Mouse (Mus musculus) CH12.LX (cell line): ENCODE measurements at regions not wholly inside any gene's neighbourhood (a gene's known extent, or its start where the extent isn't known, plus 50 kb on each side); places are given as distances from the start of the nearest gene placed in this dataset.
A peak's percentile ranks its signal among the peaks of the same experiment; 100 is the strongest.

Experiments used
- DNase-seq: peaks from one replicate; pipeline ENCODE4 v3.0.0-alpha.2; 2013; ENCODE audit errors: extremely low read depth
- H3K27ac ChIP-seq: 2 replicates; pipeline ENCODE4 v1.5.1; 2012; ENCODE audit warnings: low read depth, mild to moderate bottlenecking, control low read depth, moderate library complexity; ENCODE audit not compliant: insufficient read depth
- H3K27me3 ChIP-seq: replicated peaks from 2 replicates; pipeline ENCODE3; 2012; ENCODE audit warnings: inconsistent platforms
- H3K36me3 ChIP-seq, 2 experiments: replicated peaks in 1 of 2; 2 replicates each; pipeline versions ENCODE3 to v1.6.1; 2012; ENCODE audit warnings: inconsistent platforms in 1 of 2, low read length in 1 of 2, mild to moderate bottlenecking in 1 of 2, mixed read lengths in 1 of 2, moderate library complexity in 1 of 2; ENCODE audit not compliant: control insufficient read depth in 1 of 2, insufficient read depth in 1 of 2
- H3K4me1 ChIP-seq, 2 experiments: 2 replicates each; pipeline ENCODE4 v1.6.1; 2012; ENCODE audit warnings: inconsistent platforms in 1 of 2, moderate library complexity in 1 of 2; ENCODE audit not compliant: insufficient read depth in 2 of 2, control insufficient read depth in 1 of 2
- H3K4me2 ChIP-seq: 2 replicates; pipeline ENCODE4 v1.6.1; 2012; ENCODE audit warnings: low read depth, mild to moderate bottlenecking, control low read depth; ENCODE audit not compliant: poor library complexity, insufficient read depth, severe bottlenecking
- H3K4me3 ChIP-seq, 3 experiments: fragments of 150-350 bp in 1 of 3; sonication (generic) in 1 of 3; replicated peaks in 1 of 3; 2 replicates each; pipeline versions ENCODE3 to v1.5.1; 2011 to 2012; ENCODE audit warnings: low read depth in 2 of 3, low read length in 2 of 3, mild to moderate bottlenecking in 2 of 3, moderate library complexity in 2 of 3, control low read depth in 1 of 3, improper control_type of control experiment in 1 of 3, inconsistent platforms in 1 of 3, mixed read lengths in 1 of 3; ENCODE audit not compliant: poor library complexity in 1 of 3
- H3K79me2 ChIP-seq: replicated peaks from 2 replicates; pipeline ENCODE4 v1.6.1; 2012; ENCODE audit warnings: mild to moderate bottlenecking, moderate library complexity; ENCODE audit not compliant: control insufficient read depth, poor library complexity, insufficient read depth, severe bottlenecking; ENCODE audit errors: extremely low read depth
- H3K9ac ChIP-seq: 2 replicates; pipeline ENCODE4 v1.6.1; 2012; ENCODE audit warnings: low read depth, mild to moderate bottlenecking, control low read depth, moderate library complexity; ENCODE audit not compliant: insufficient read depth
- H3K9me3 ChIP-seq: replicated peaks from 2 replicates; pipeline ENCODE3; 2012; ENCODE audit warnings: low read length, inconsistent platforms, mixed read lengths
- CHD1 ChIP-seq: IDR thresholded peaks from 2 replicates; pipeline ENCODE4 v1.6.1; 2012; ENCODE audit warnings: low read depth, low read length, improper control_type of control experiment, inconsistent platforms
- CHD2 ChIP-seq: IDR thresholded peaks from 2 replicates; pipeline ENCODE4 v1.6.1; 2011; ENCODE audit warnings: low read length, improper control_type of control experiment
- CTCF ChIP-seq, 2 experiments: IDR thresholded peaks in 1 of 2; conservative IDR thresholded peaks in 1 of 2; 2 replicates each; pipeline ENCODE4 v1.5.1; 2011 to 2012; ENCODE audit warnings: low read depth in 2 of 2, low read length in 2 of 2, improper control_type of control experiment in 1 of 2, inconsistent platforms in 1 of 2, mild to moderate bottlenecking in 1 of 2, moderate library complexity in 1 of 2
- E2F4 ChIP-seq: IDR thresholded peaks from 2 replicates; pipeline ENCODE4 v1.6.1; 2011; ENCODE audit warnings: low read depth, low read length, improper control_type of control experiment; ENCODE audit not compliant: insufficient replicate concordance
- ELF1 ChIP-seq: IDR thresholded peaks from 2 replicates; pipeline ENCODE4 v1.6.1; 2014; ENCODE audit warnings: low read depth, mild to moderate bottlenecking, inconsistent platforms, low read length, improper control_type of control experiment
- EP300 ChIP-seq: IDR thresholded peaks from 2 replicates; pipeline ENCODE4 v1.6.1; 2011; ENCODE audit warnings: low read length, improper control_type of control experiment
- ETS1 ChIP-seq: conservative IDR thresholded peaks from 2 replicates; pipeline ENCODE4 v1.6.1; 2012; ENCODE audit warnings: low read depth, mild to moderate bottlenecking, inconsistent platforms, low read length, improper control_type of control experiment, moderate library complexity
- GABPA ChIP-seq: IDR thresholded peaks from 2 replicates; pipeline ENCODE4 v1.6.1; 2012; ENCODE audit warnings: low read depth, low read length, improper control_type of control experiment, inconsistent platforms; ENCODE audit not compliant: insufficient replicate concordance
- JUN ChIP-seq: IDR thresholded peaks from 2 replicates; pipeline ENCODE4 v1.6.1; 2011; ENCODE audit warnings: low read depth, mild to moderate bottlenecking, low read length, improper control_type of control experiment, moderate library complexity; ENCODE audit not compliant: insufficient read depth
- JUND ChIP-seq: conservative IDR thresholded peaks from 2 replicates; pipeline ENCODE4 v1.6.1; 2011; ENCODE audit warnings: low read depth, low read length, improper control_type of control experiment
- MEF2A ChIP-seq: IDR thresholded peaks from 2 replicates; pipeline ENCODE4 v1.6.1; 2014; ENCODE audit warnings: low read depth, mild to moderate bottlenecking, inconsistent platforms, low read length, improper control_type of control experiment, borderline replicate concordance
- MYC ChIP-seq: IDR thresholded peaks from 2 replicates; pipeline ENCODE4 v1.6.1; 2011; ENCODE audit warnings: low read depth, mild to moderate bottlenecking, improper control_type of control experiment, low read length
- NELFE ChIP-seq: IDR thresholded peaks from 2 replicates; pipeline ENCODE4 v1.6.1; 2011; ENCODE audit warnings: low read depth, low read length, improper control_type of control experiment
- NRF1 ChIP-seq: IDR thresholded peaks from 2 replicates; pipeline ENCODE4 v1.6.1; 2014; ENCODE audit warnings: low read depth, mild to moderate bottlenecking, inconsistent platforms, low read length, improper control_type of control experiment, moderate library complexity
- PAX5 ChIP-seq: IDR thresholded peaks from 2 replicates; pipeline ENCODE4 v1.6.1; 2012; ENCODE audit warnings: low read length, inconsistent platforms, mixed read lengths
- POLR2AphosphoS2 ChIP-seq: IDR thresholded peaks from 2 replicates; pipeline ENCODE4 v1.6.1; 2011; ENCODE audit warnings: low read depth, low read length, improper control_type of control experiment
- RAD21 ChIP-seq: IDR thresholded peaks from 2 replicates; pipeline ENCODE4 v1.6.1; 2011; ENCODE audit warnings: low read depth, mild to moderate bottlenecking, low read length, improper control_type of control experiment, moderate library complexity
- SIN3A ChIP-seq: IDR thresholded peaks from 2 replicates; pipeline ENCODE4 v1.6.1; 2012; ENCODE audit warnings: low read length, improper control_type of control experiment, inconsistent platforms
- SMC3 ChIP-seq: IDR thresholded peaks from 2 replicates; pipeline ENCODE4 v1.6.1; 2011; ENCODE audit warnings: low read depth, low read length, improper control_type of control experiment
- USF1 ChIP-seq: IDR thresholded peaks from 2 replicates; pipeline ENCODE4 v1.6.1; 2014; ENCODE audit warnings: low read depth, mild to moderate bottlenecking, inconsistent platforms, low read length, improper control_type of control experiment
- USF2 ChIP-seq: conservative IDR thresholded peaks from 2 replicates; pipeline ENCODE4 v1.6.1; 2011; ENCODE audit warnings: low read depth, low read length, improper control_type of control experiment
- ZMIZ1 ChIP-seq: IDR thresholded peaks from 2 replicates; pipeline ENCODE4 v1.6.1; 2012; ENCODE audit warnings: low read depth, mild to moderate bottlenecking, inconsistent platforms, low read length, improper control_type of control experiment
- dilution Hi-C: fragments of 300-500 bp; cut with MboI; formaldehyde crosslinking; loops from 2 replicates; pipeline ENCODE4 v1.14.3; 2020; ENCODE audit warnings: low sequenced_read_pairs; ENCODE audit not compliant: extremely low pct_unique_long_range_greater_than_20kb, extremely low pct_ligation_motif_present
- in situ Hi-C: fragments of 300-500 bp; cut with MboI; formaldehyde crosslinking; loops from 3 replicates; pipeline ENCODE4 v1.14.3; 2019; ENCODE audit warnings: low sequenced_read_pairs, low pct_ligation_motif_present, low pct_unique_long_range_greater_than_20kb, mixed read lengths

DNA sequence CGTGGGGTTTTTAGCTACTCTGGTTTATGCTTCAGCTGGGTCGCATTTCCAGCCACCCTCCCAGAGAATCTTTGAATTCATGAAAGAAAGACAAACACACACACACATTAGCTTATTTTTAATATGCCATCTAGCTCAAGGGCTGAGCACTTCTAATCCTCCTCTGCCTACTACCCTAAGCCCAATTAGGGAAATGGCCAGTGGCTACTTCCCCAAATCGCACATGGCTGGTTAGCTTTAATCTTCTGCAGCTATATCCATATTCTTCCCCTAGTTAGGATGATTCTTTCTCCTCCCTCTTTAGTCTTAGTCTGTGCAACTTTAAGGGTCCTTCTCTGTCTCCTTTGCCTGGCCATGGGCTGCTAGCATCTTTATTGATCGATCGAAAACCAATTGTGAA, 166.3 kb downstream of the Dio2 start:
- no peaks in the 10 kb centered on the region for H3K79me2 ChIP-seq
- dilution Hi-C loops: no loop called here
- TF ChIP-seq RAD21 (no peak), CTCF (conservative IDR thresholded peaks at IDR 0.05 in 1 of 2, IDR thresholded peaks at IDR 0.05 in 1 of 2; ENCODE audit: low read depth in 2 of 2, low read length in 2 of 2) (no peak), E2F4 (no peak), JUND (no peak), SMC3 (no peak), PAX5 (no peak)
- no peaks in the 10 kb centered on the region for H3K9me3 ChIP-seq
- no peak overlapping the region for H3K9ac ChIP-seq
- no peak for DNase-seq
- H3K4me2 ChIP-seq: no peak overlapping the region
- in situ Hi-C loops: loop anchor here (25.0 kb wide), 2 partner anchors 165 to 740 kb away; partner anchors contain the start of gene Dio2
- H3K4me3 ChIP-seq: no peak overlapping the region
- no peak overlapping the region for H3K27ac ChIP-seq
- H3K27me3 ChIP-seq: no peaks in the 10 kb centered on the region
- H3K4me1 ChIP-seq: peaks cover 2 to 47% of the 10 kb centered on the region in 2 experiments; a peak in 3 of 4 replicates
- H3K36me3 ChIP-seq: no peaks in the 10 kb centered on the region

GRCm38 (mm10) chr12:90571506-90571905, 166.7 kb downstream of the Dio2 start:
- H3K27me3 ChIP-seq: no peaks in the 10 kb centered on the region
- DNase-seq: peak; percentile 6
- H3K4me1 ChIP-seq: peaks cover under 1 to 45% of the 10 kb centered on the region in 2 experiments; a peak in 2 of 4 replicates
- H3K9me3 ChIP-seq: no peaks in the 10 kb centered on the region
- TF ChIP-seq MYC: no peak
- TF ChIP-seq SIN3A: no peak
- TF ChIP-seq MEF2A: no peak
- TF ChIP-seq JUN: no peak
- no peak for TF ChIP-seq USF1
- no peak for TF ChIP-seq CHD2
- no peak for TF ChIP-seq ZMIZ1
- no peak for TF ChIP-seq NRF1
- no peak for TF ChIP-seq JUND
- TF ChIP-seq CHD1: no peak
- no peak for TF ChIP-seq RAD21
- TF ChIP-seq USF2: no peak
- TF ChIP-seq NELFE: no peak
- no peak for TF ChIP-seq EP300
- no peak for TF ChIP-seq GABPA
- no peak for TF ChIP-seq ELF1
- TF ChIP-seq PAX5: no peak
- no peak for TF ChIP-seq POLR2AphosphoS2
- no peak for TF ChIP-seq ETS1
- H3K79me2 ChIP-seq: no peaks in the 10 kb centered on the region
- H3K9ac ChIP-seq: no peak overlapping the region
- H3K27ac ChIP-seq: no peak overlapping the region
- H3K4me2 ChIP-seq: no peak overlapping the region
- no peaks in the 10 kb centered on the region for H3K36me3 ChIP-seq
- in situ Hi-C loops (loop anchor here (25.0 kb wide), 2 partner anchors 166 to 741 kb away; partner anchors contain the start of gene Dio2), dilution Hi-C loops (no loop called here)
- no peak overlapping the region for H3K4me3 ChIP-seq
